Mouse (Mus musculus) ES-E14 (cell line): Measurements from ENCODE around the gene Dnm1. TPM values are rescaled to one million over a fixed set of nuclear protein-coding genes. Genes with fewer than 3 reads are reported as not detected.

Experiments used
- DNase-seq: peaks from one replicate; pipeline ENCODE4 v3.0.0-alpha.2; 2013; ENCODE audit warnings: low read depth, low spot score
- H3K27ac ChIP-seq: 2 replicates; pipeline ENCODE4 v1.5.1; 2012; ENCODE audit warnings: low read depth, mild to moderate bottlenecking, low read length, moderate library complexity, mixed read lengths; ENCODE audit not compliant: poor library complexity, insufficient read depth, severe bottlenecking
- H3K36me3 ChIP-seq: 2 replicates; pipeline ENCODE4 v1.6.1; 2012; ENCODE audit warnings: mild to moderate bottlenecking, low read length, moderate library complexity, mixed read lengths; ENCODE audit not compliant: control insufficient read depth, poor library complexity, insufficient read depth, severe bottlenecking
- H3K4me1 ChIP-seq, 2 experiments: fragments of 150-350 bp in 1 of 2; sonication (generic) in 1 of 2; 2 replicates each; pipeline ENCODE4 v1.6.1; 2012; ENCODE audit warnings: low read length in 2 of 2, mild to moderate bottlenecking in 1 of 2, mixed read lengths in 1 of 2; ENCODE audit not compliant: control insufficient read depth in 2 of 2, insufficient read depth in 2 of 2, poor library complexity in 1 of 2
- H3K4me3 ChIP-seq, 2 experiments: fragments of 150-350 bp in 1 of 2; sonication (generic) in 1 of 2; 2 replicates each; pipeline ENCODE4 v1.5.1; 2012; ENCODE audit warnings: low read length in 2 of 2, low read depth in 1 of 2, mild to moderate bottlenecking in 1 of 2, mixed read lengths in 1 of 2; ENCODE audit not compliant: insufficient read depth in 1 of 2, poor library complexity in 1 of 2, severe bottlenecking in 1 of 2
- H3K9ac ChIP-seq: 2 replicates; pipeline ENCODE4 v1.6.1; 2012; ENCODE audit warnings: low read depth, mild to moderate bottlenecking, low read length, mixed read lengths; ENCODE audit not compliant: poor library complexity, insufficient read depth, severe bottlenecking
- H3K9me3 ChIP-seq: fragments of 150-350 bp; sonication (generic); 2 replicates; pipeline ENCODE4 v1.6.1; 2012; ENCODE audit warnings: low read depth, mild to moderate bottlenecking, low read length; ENCODE audit not compliant: control insufficient read depth, insufficient read depth
- CHD2 ChIP-seq: IDR thresholded peaks from 2 replicates; pipeline ENCODE4 v1.6.1; 2014; ENCODE audit warnings: mild to moderate bottlenecking, low read depth, low read length, inconsistent platforms
- HCFC1 ChIP-seq: IDR thresholded peaks from 2 replicates; pipeline ENCODE4 v1.6.1; 2012; ENCODE audit warnings: low read length, inconsistent platforms, borderline replicate concordance; ENCODE audit not compliant: insufficient read depth
- MAFK ChIP-seq: IDR thresholded peaks from 2 replicates; pipeline ENCODE4 v1.6.1; 2014; ENCODE audit warnings: mild to moderate bottlenecking, low read depth, low read length, inconsistent platforms; ENCODE audit not compliant: insufficient read depth
- ZC3H11A ChIP-seq: IDR thresholded peaks from 2 replicates; pipeline ENCODE4 v1.6.1; 2012; ENCODE audit warnings: low read depth, mild to moderate bottlenecking, inconsistent platforms, low read length, borderline replicate concordance
- ZNF384 ChIP-seq: IDR thresholded peaks from 2 replicates; pipeline ENCODE4 v1.6.1; 2012; ENCODE audit warnings: low read depth, low read length, inconsistent platforms
- in situ Hi-C, 2 experiments: fragments of 600-800 bp; cut with MboI; formaldehyde crosslinking; loops; one replicate each; pipeline ENCODE4 v1.15.1; 2025; ENCODE audit warnings: low sequenced_read_pairs in 2 of 2, inconsistent platforms in 1 of 2; ENCODE audit not compliant: unreplicated experiment in 2 of 2
- total RNA-seq: library from RNA; depleted of rRNA; stranded (reverse); fragments of 300-350 nt; gene quantifications from 2 replicates; pipeline ENCODE4 v1.2.3, GENCODE M21; 2012

Gene Dnm1
- total RNA-seq, 1 experiment, result 1.5 TPM

GRCm38 (mm10) chr2:32306176-32306575 is 47.0 kb downstream of the Dnm1 start:
- H3K27ac ChIP-seq, result no peak overlapping the region
- in situ Hi-C loops, result no loop called here
- H3K4me3 ChIP-seq, result no peak overlapping the region
- H3K9me3 ChIP-seq, result no peaks in the 10 kb centered on the region
- no peak for DNase-seq
- H3K36me3 ChIP-seq, result peaks cover 48% of the 10 kb centered on the region
- peaks cover 0 to 5% of the 10 kb centered on the region in 2 experiments; a peak in 1 of 4 replicates for H3K4me1 ChIP-seq
- TF ChIP-seq HCFC1 (no peak), MAFK (no peak), ZC3H11A (no peak), ZNF384 (no peak), CHD2 (no peak)
- H3K9ac ChIP-seq, result no peak overlapping the region

- Histone ChIP-seq H3K27ac (no peak overlapping the region), H3K9ac (no peak overlapping the region), H3K36me3 (peaks cover 48% of the 10 kb centered on the region), H3K4me1 (peaks cover 0 to 5% of the 10 kb centered on the region in 2 experiments; a peak in 1 of 4 replicates), H3K4me3 (no peak overlapping the region), H3K9me3 (no peaks in the 10 kb centered on the region)
- in situ Hi-C loops, result no loop called here
- no peak for DNase-seq
- TF ChIP-seq ZNF384 (no peak), MAFK (no peak), CHD2 (no peak), HCFC1 (no peak), ZC3H11A (no peak)
These were observed 47.5 kb downstream of the Dnm1 start for GRCm38 (mm10) chr2:32305668-32306067.

- H3K9me3 ChIP-seq, result no peaks in the 10 kb centered on the region
- no peak overlapping the region for H3K27ac ChIP-seq
- in situ Hi-C loops, result no loop called here
- no peak overlapping the region for H3K4me3 ChIP-seq
- H3K36me3 ChIP-seq, result peaks cover 48% of the 10 kb centered on the region
- H3K4me1 ChIP-seq, result peaks cover 0 to 2% of the 10 kb centered on the region in 2 experiments; a peak in 1 of 4 replicates
- peak; percentile 41 for DNase-seq
- no peak for TF ChIP-seq ZNF384
- TF ChIP-seq HCFC1, result no peak
- TF ChIP-seq CHD2, result no peak
- no peak for TF ChIP-seq ZC3H11A
- no peak for TF ChIP-seq MAFK
- no peak overlapping the region for H3K9ac ChIP-seq
These were observed 48.8 kb downstream of the Dnm1 start for GRCm38 (mm10) chr2:32304145-32304832.

- peaks cover 46% of the 10 kb centered on the region for H3K36me3 ChIP-seq
- no peak overlapping the region for H3K9ac ChIP-seq
- H3K4me1 ChIP-seq, result peaks cover 0 to 2% of the 10 kb centered on the region in 2 experiments; a peak in 1 of 4 replicates
- H3K9me3 ChIP-seq, result no peaks in the 10 kb centered on the region
- TF ChIP-seq CHD2, result no peak
- TF ChIP-seq ZC3H11A, result no peak
- TF ChIP-seq MAFK, result no peak
- TF ChIP-seq ZNF384, result no peak
- no peak for TF ChIP-seq HCFC1
- in situ Hi-C loops, result no loop called here
- DNase-seq, result no peak
- H3K27ac ChIP-seq, result no peak overlapping the region
- H3K4me3 ChIP-seq, result no peak overlapping the region
These were observed 50.2 kb downstream of the Dnm1 start for GRCm38 (mm10) chr2:32302952-32303351.
